Mouse (Mus musculus) right cerebral cortex, postnatal 4 days (tissue): ENCODE data around the gene Stard5.
A peak's percentile ranks its signal among the peaks of the same experiment; 100 is the strongest.

Source experiments
- DNase-seq: peaks from one replicate; pipeline ENCODE4 v3.0.0-alpha.2; 2022

Stard5 gene

GRCm38 (mm10) chr7:83667936-83668645 is 36.3 kb downstream of the Stard5 start:
- no peak for DNase-seq

- DNase-seq: peak; percentile 66
Observed at GRCm38 (mm10) chr7:83668724-83669123, 37.0 kb downstream of the Stard5 start.

- DNase-seq: no peak
Observed at GRCm38 (mm10) chr7:83671573-83671972, 39.8 kb downstream of the Stard5 start.

- peak; percentile 32 for DNase-seq
Observed at GRCm38 (mm10) chr7:83675545-83676254, 43.9 kb downstream of the Stard5 start.

GRCm38 (mm10) chr7:83677296-83677695 is 45.5 kb downstream of the Stard5 start:
- DNase-seq: no peak

GRCm38 (mm10) chr7:83678506-83678905 is 46.7 kb downstream of the Stard5 start:
- DNase-seq: no peak

- DNase-seq: no peak
Observed at GRCm38 (mm10) chr7:83682640-83683274, 51.0 kb downstream of the Stard5 start.

- DNase-seq: peak; percentile 44
Observed at GRCm38 (mm10) chr7:83695449-83696212, 63.9 kb downstream of the Stard5 start.

- no peak for DNase-seq
Observed at GRCm38 (mm10) chr7:83699066-83699745, 67.4 kb downstream of the Stard5 start.
